Mouse (Mus musculus) spleen, postnatal 10 days (tissue): ENCODE measurements around the gene Mcm6.

ENCODE experiments used
- DNase-seq, 2 experiments: peaks; one replicate each; pipeline ENCODE4 v3.0.0; 2021 to 2022; ENCODE audit warnings: low spot score in 2 of 2

Gene Mcm6

DNA sequence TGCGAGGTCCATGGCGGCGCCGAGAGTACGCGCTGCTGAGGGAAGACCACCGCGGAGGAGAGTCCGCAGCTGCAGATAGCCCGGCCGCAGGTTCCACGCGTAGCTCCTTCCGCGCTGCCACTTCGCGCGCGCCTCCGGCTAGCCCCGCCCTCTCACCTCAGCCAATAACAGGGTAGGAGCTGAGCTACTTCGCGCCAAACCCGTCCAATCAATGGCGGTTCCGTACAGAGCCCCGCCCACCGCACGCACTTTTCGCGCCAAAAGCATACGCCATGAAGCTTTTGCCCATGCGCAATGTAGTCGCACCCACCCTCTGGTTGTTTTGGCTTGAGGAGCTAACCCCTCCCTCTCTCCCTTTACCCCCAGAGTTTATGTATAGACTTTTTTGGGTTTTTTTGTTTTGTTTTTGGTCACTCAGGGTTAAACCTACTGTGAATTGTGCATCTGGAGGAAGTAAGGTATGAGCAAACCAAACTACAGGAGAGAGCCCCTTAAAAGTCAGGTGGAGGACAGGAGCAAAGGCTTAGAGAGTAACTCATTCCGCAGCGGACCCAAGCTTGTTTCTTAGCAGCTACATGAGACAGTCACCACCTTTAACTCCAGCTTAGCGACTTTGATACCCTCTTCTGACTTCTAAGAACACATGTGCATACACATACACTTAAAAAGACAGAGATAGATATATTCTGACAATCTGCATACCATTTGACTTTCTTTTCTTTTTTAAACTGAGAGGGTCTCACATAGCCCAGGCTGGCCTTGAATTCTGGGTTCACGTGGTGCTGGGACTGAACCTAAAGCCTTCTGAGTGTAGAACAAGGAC, at the start of gene Mcm6:
Gene Mcm6 (minus strand): TSS at position 111 of the 823 bp plus-strand sequence.
- peak; percentile 88 to 98 for DNase-seq

DNA sequence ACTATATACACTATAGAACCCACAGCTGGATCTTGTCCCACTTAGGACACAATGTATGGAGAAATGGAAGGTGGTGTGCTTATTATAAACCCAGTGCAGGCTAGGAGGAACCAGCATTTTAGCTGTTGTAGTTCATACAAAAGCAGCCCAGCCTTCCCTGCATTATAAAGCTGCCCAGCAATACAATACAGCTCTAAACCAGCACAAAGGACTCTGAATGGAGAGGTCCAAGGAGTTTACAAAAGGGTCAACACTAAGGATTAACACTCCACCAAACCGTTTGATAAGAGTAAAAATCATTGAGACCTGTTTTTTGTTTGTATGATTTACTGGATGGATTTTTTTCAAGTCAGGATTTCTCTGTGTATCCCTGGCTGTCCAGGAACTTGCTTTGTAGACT, 47.4 kb upstream of the Mcm6 start:
- no peak for DNase-seq

DNA sequence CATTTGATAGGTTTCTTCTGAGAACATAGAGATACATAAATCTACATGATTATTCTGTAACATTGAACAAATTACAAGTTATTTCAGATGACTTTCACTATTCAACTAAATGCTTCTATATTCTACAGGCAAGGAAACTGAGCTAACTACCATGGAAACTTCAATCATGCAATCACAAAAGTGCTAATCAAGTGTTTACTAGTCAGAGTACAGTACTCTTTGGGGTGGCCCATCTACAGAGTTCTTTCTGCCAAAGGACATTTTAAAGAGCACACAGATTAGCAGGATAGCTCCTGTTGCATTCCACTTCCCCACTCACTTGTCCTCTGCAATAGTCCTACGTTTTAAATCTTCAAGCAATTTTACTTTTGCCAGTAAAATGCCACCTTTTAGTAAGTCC, 46.2 kb upstream of the Mcm6 start:
- no peak for DNase-seq

DNA sequence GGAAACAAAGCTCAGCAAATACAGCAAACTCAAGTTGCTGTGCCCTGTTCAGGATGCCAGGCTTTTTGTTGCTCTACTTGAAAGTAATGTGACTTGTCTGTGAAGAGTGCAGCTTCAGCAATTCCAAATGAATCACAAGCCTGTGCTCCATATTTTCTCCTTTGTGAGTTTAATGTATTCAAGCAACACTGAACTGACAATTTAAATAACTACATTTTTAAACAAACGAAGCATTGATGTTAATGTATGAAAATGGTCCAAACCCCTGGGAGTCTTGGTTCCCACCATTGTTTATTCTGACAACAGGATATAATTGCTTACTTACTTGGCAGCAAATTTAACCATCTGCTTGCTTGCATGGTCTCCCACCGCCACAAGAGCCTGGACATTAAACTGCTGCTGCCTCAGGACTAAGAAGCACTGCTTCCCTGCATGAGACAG, 45.6 kb upstream of the Mcm6 start:
- no peak for DNase-seq

DNA sequence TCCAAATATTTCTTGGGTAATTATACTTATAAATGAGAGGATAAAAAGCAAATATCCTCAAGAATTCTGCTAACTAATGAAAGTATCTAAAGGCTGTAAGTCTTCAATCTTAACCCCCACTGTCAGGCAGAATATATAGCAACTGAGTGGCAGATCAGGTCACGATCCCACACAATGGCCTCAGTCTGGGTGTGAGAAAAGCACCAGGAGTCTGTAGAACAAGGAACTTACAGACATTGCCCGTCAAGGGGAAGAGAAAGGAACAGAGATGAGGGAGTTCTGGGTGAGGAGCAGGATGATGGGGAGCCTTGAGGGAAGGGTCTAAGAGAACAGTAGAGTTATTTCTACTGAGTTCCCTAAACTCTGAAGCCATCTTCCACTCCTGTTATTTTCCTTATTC, 41.5 kb upstream of the Mcm6 start:
- DNase-seq, result no peak

DNA sequence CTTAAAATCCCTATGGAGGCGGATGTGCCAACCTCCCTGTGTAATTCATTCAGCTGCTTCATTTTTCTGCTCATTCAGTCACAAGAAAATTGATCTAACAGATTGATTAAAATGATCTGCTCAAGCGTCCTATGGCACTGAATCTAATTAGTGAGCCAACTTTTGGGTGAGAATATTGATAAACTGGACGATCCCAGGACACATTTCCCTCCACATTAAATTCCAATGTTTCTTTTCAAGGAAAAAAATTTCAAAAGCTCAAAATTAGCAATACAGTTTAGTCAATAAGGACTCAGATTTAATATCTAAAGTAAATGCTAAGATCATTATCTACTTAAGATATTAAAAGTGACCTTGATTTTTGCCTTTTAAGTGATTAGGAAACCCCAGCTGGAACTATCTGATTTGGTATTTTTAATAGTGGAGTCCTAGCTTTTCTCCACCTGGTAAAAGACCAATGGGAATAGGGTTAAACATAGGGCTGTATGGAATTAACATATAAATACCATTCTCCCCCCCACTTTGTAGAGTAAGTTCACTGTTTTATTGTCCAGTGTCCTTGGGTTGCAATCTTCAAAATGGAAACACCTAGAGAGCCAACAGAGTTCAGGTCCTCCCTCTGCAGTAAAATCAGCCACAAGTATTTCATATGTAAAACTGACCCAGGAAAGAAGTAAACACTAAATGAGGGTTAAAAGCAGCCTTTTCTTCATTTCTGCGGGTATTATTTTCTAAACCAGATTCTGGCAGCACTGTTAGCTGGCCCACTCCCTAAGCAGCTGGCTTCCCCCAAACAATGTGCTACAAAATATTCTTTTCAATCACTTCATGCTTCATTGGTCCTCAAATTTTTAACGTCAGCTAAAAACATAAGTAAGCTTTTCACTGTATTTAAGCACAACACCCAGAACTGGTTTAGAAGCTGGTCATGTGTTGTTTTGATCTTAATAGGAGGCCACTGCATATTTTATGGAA, 40.8 kb upstream of the Mcm6 start:
- DNase-seq, result no peak

DNA sequence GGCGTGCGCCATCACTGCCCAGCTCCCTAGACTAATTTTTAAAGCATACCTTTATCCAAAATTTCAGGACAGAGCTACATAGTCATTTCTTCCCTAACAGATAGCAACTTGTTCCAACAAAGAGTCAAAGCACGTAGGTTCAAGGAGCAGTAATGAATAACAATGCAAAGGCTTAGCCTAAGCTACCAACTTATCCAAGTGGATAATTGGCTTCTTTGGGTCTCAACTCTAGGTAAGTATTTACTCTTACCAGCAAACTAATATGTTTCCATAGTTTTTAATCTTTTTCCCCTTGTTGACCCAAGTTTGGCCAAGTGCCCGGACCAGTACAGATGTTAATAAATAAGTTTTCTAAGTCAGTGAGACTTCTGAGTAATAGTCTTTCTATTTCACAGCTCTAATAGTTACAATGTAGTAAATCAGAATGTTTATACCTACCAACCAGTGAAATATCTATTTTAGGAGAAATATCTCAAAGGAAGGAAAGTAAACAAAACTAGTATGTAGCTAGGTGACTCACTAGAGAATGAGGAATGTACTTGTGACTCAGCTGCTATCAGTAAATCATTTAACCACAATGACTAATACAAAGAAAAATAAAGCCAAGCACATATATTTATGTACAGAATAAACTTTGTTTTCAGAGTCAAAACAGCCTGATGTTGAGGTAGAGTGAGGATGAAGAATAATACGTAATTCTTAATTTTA, 39.4 kb upstream of the Mcm6 start:
- DNase-seq, result no peak

DNA sequence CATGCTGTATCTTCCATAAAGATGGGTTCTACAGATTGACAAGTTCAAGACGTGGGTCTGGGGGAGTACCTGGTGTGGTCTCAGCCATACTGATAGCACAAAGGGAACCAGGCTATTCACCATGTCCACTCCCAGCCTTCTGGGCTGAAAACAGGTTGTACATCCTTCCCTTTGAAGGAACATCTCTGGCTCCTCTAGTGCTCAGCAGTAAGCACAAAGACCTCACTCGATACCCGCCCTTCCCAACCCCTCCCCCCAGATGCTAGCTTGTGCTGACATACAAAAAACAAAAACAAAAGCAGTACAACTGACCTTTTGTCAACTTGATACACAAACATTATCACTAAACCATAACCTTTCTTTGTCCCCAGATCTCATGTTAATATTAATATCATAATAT, 35.2 kb upstream of the Mcm6 start:
- DNase-seq, result no peak

DNA sequence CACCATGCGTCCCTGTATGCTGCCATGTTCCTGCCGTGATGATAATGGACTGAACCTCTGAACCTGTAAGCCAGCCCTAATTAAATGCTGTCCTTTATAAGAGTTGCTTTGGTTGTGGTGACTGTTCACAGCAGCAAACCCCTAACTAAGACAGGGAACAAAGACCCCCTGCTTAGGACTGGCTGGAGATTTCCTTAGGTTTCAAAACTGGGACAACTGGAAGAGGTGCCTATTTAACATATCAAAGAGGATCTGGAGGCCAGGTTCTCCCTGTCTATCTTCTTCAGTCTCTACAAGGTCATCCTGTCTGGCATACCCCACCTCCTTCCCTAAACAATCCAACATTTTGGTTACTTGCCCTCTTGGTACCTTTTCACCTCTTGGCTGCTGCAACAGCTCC, 32.9 kb upstream of the Mcm6 start:
- no peak for DNase-seq

DNA sequence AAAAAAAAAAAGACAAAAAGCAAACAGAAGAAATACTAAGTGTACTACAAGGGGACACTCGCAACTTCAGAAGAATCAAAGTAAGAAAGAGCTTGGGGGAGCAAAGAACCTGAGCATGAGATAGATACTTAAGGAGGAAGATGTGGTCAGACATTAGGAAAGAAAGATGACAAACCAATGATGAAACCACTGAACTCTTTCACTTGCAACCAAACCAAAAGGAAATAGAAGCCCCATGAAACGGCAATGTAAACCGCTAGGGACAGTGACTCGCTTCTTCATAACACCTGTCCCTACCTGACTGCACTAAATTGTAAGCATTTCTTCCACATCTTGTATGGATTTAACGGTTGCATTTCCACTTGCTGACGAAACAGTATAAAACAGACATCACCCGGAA, 27.0 kb upstream of the Mcm6 start:
- no peak for DNase-seq

DNA sequence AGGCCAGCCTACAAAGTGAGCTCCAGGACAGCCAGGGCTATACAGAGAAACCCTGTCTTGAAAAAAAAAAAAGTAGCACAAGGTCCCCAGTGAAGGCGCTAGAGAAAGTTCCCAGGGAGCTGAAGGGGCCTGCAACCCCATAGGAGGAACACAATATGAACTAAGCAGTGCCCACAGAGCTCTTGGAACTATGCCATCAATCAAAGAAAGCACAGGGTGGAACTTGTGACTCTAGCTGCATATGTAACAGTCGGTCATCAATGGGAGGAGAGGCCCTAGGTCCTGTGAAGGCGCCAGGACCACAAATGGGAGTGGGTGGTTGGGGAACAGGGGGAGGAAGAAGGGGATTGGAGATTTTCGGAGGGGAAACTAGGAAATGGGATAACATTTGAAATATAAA, 17.4 kb upstream of the Mcm6 start:
- no peak for DNase-seq

DNA sequence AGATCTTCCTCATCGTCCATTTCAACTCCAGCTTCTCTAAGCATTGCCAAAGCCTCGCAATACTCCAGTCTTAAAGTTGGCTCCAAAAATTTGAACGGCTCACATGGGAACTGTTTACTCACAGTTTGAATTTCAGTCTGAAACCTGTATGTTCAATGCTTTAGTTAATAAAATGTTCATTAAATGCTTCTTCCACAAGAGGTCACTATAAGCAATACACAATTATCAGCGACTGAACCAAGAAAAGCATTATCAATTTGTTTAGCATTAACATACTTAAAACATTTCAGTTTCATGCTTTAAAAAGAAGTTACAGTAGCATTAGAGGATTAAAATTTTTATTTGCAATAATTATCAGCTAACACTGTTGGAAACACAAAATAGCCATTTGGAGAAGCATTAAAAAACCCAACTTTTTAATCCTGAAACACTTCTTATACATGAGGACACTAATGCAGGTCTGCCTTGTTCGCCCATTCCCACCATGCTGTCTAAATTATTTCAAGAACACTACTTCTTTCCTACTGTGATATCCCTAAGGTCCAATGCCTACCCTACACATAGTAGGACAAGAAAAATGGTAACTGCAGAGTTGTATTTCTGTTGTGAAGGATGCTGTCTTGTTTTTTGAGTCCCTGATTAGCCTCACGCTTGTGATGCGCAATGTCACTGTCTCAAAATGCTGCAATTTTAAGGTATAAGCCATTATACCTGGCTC, 12.8 kb upstream of the Mcm6 start:
- no peak for DNase-seq

DNA sequence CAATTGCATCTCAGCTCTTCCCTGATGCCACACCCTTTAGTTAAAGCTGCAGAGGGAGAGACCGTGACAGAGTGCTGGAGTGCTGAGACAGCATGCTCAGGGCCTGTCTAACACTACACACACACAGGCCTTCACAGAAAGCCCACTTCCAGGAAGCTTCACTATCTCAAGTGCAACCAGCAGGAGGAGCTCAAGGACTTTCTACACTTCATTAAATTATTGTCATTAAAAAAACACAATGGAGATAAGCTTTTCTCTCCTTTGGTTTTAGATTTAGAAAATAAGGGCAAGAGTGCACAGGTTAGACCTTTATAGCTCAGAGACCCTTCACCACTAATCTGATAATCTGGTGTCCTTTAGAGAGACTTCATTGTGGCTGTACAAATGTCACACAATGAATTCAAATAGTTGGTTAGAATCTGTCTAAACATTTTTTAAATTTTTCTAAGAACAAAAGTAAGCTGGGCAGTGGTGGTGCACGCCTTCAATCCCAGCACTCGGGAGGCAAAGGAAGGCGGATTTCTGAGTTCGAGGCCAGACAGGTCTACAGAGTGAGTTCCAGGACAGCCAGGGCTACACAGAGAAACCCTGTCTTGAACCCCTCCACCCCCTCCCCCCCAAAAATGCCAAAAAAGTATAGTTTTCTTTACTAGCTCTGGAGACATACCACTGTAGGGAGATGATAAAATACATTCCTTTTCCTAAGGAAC, 9.4 kb upstream of the Mcm6 start:
- DNase-seq, result peak; percentile 28 to 70

DNA sequence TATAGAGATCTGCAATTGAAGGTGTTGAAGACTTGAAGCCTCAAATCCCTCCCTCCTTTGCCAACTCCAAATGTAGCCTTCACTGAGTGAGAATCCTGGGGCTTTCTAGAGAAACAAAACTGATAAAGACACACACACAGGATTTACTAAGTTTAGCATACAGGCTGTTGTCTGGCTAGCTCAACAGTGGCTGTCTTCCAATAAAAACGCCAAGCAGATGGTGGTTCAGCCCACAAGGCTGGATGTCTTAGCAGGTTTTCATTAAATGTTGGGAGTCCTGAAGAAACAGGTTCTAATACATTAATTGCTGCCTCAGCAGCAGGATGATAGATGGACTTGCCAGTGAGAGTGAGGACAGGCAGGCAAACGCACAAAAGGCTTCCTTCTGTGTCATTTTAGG, 1.1 kb upstream of the Mcm6 start:
- DNase-seq, result no peak

DNA sequence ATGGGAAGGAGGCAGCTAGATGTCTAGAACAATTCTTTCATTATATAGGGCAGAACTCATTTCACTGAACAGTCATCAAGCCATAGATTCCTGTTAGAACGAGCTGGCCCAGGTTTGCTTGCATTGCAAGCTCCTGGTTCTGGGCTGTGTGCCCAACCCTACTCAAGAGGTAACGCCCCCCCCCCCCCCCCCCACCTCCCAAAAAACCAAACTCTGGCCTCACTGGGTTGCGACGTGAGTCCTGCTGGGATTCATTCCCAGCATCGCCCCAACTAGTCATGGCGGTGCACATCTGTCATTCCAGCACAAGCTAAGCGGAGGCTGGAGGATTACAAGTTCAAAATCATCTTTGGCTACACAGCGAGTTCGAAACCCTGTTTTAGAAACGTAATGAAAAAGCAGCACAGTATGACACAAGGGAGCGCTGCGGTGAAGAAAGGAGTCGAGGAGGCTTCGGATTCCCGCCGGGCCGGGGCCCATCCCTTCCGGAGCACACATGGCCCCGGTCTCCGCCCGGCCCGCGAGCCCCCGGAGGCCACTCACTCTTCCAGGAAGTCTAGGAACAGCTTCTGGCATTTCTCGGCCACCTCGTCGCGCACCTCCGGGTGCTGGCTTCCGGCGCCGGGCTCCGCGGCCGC, 429 bp downstream of the Mcm6 start:
- DNase-seq, result peak; percentile 19 to 34

DNA sequence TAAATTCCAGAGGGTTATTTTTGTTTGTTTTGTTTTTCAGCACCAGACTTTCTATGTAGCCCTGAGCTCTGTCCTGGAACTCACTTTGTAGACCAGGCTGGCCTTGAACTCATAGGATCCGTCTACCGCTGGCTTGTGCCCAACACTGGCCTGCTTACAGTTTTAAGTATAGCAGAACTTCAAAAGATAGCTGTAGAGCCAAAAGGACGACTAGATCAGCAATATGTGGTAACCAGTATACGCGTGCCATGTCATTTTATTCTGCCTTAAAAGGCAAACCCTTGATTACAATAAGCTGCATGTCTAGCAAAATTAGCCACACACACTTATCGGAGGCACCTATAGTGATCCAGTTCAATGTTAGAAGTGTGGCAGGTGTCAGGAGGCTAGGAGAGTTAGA, 1.2 kb downstream of the Mcm6 start:
- DNase-seq, result peak; percentile 25 to 33

DNA sequence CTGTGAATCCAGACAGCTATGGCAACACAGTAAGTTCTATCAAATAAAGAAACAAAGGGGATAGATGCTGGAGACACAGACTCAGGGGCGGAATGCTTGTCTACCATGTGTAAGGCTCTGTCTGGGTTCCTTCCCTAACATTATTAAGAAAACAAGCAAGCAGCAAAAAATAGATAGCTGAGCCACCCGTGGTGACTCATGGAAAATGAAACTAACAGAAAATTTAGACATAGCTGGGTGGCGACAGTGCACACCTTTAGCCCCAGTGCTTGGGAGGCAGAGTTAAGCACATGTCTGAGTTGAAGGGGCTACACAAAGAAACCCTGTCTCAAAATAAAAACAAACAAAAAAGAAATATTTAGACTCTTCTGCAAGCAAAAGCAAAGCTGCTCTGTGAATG, 2.0 kb downstream of the Mcm6 start:
- peak in 1 of 2 experiments; percentile 25 for DNase-seq

DNA sequence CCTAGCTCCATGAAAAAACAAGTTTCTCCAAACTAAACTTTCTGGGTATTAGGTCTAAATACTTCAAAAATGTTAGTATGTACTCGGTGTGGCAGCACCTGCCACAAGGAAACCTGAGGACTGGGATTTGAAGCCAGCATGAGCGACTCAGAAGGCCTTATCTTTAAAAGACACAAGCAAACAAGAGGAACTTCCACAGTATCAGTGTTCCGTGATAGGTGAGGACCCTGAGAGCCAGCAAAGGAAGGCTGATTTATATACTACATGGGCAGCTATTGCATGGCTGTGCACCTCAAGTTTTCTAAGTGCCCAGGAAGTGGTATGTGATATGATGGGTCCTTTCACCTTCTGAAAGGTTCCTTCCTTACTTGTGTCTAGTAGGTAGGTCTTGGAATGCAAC, 6.4 kb downstream of the Mcm6 start:
- DNase-seq, result no peak

DNA sequence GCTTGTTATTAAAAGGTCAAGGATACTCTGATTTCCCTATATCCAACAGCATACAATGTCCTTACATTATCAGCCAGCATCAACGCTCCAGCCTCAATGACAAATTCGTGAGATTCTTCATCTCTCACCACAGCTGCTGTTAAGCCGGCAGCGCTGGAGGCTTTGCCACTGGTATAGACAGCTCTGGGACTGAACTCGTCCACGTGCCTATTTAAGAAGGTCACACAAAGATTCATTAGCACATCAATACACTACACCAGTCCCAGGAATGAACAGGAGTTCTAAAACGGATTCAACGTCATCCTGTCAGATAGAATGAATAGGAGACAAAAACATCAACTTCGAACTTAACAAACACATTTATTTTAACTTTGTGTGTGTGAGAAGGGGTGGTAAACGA, 15.2 kb downstream of the Mcm6 start:
- no peak for DNase-seq

DNA sequence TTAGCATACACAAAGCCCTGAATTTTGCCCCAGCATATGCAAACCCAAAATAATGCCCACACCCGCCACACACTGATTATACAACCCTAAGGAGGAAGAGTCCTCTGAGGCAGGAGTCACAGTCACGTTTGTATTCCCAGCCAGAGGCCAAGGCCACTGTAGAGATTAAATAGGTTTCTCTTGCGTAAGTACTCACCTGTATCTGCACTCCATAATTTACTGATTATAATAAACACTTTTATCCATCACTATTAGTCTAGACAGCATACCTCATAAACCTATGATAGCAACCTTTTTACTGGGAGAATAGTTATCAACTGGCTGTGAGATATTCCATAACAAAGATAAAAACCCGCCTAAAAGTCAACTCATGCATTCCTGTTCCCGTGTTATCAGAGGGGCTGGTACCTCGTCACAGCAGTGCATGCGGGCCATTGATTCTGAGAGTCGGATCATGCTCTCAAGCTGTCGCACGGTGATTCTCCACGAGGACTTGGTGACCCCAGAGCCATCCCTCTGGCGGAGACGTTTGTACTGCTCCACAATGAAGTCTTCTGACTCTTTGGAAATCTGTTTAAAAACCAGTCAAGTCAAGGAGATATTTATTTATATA, 21.6 kb downstream of the Mcm6 start:
- no peak for DNase-seq
